Mouse (Mus musculus) midbrain, embryonic 15.5 days (tissue): Measurements from ENCODE around the gene A730049H05Rik. TPM values are rescaled to one million over a fixed set of nuclear protein-coding genes. Genes with fewer than 3 reads are reported as not detected.

Experiments
- ATAC-seq: fragments of 200-750 bp; cut with Nextera tagmentation; replicated peaks from 2 replicates; pipeline ENCODE4 v1.8.0; 2017; ENCODE audit warnings: moderate TSS enrichment
- H3K27ac ChIP-seq: fragments of 300-500 bp; sonication (generic); 2 replicates; pipeline ENCODE4 v1.5.1; 2015; ENCODE audit warnings: mild to moderate bottlenecking, inconsistent platforms
- H3K27me3 ChIP-seq: fragments of 300-500 bp; sonication (generic); replicated peaks from 2 replicates; pipeline ENCODE4 v1.6.1; 2015; ENCODE audit warnings: inconsistent platforms
- H3K36me3 ChIP-seq: fragments of 300-500 bp; sonication (generic); replicated peaks from 2 replicates; pipeline ENCODE4 v1.6.1; 2015; ENCODE audit warnings: inconsistent platforms
- H3K4me1 ChIP-seq: fragments of 300-500 bp; sonication (generic); 2 replicates; pipeline ENCODE4 v1.6.1; 2015; ENCODE audit warnings: inconsistent platforms
- H3K4me2 ChIP-seq: fragments of 300-500 bp; sonication (generic); 2 replicates; pipeline ENCODE4 v1.6.1; 2015; ENCODE audit warnings: inconsistent platforms, mild to moderate bottlenecking, moderate library complexity
- H3K4me3 ChIP-seq: fragments of 300-500 bp; sonication (generic); 2 replicates; pipeline ENCODE4 v1.5.1; 2015; ENCODE audit warnings: mild to moderate bottlenecking, inconsistent platforms
- H3K9ac ChIP-seq: fragments of 300-500 bp; sonication (generic); 2 replicates; pipeline ENCODE4 v1.6.1; 2015; ENCODE audit warnings: mild to moderate bottlenecking, inconsistent platforms
- H3K9me3 ChIP-seq: fragments of 300-500 bp; sonication (generic); 2 replicates; pipeline ENCODE4 v1.6.1; 2016; ENCODE audit warnings: inconsistent platforms
- WGBS: fragments of 180-500 bp; shearing (Covaris S2); methylation state at CpG from one replicate; pipeline ENCODE4 v1.1.7; 2015; ENCODE audit warnings: mixed read lengths; 5-methylcytosine and 5-hydroxymethylcytosine counted together
- polyA plus RNA-seq: library from polyadenylated mRNA; unstranded; fragments of >200 nt; fragmentation: Nextera tagmentation; extraction: Ambion mirVana; gene quantifications from 2 replicates; pipeline ENCODE4 v1.2.1, GENCODE M21; 2015

A730049H05Rik gene
- polyA plus RNA-seq, 1 experiment from 2014 or later: 0.40 TPM

DNA sequence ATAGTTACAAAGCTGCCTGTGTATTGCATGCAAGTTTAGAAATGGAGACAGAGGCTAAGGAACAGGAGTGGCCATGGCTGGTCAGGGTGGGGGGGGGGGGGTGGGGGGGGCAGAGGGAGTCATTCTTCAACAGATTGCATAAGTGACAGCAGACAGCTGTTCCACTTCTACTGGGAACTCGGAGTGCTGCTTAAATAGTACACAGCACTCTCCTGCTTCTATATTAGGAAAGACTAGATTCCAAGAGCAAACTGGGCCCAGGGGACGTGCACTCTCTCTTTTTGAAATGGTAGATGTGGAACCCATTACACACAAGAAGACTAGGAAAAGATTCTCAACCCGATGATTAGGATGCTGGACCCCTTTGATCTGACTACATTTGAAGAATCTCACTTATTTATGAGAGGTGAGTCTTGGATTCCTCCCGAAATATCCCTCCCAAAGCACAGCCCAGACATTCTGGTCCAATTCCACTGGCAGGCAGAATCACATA lies 52.9 kb downstream of the A730049H05Rik start, which contains the start of gene Gm15737:
Gm15737 (plus strand) TSS at position 269 of the 493 bp plus-strand sequence.
- no peaks in the 10 kb centered on the region for H3K9me3 ChIP-seq
- 69% methylated on average over 4 of the region's 4 CpGs for WGBS
- H3K27ac ChIP-seq: no peak within 1 kb of the TSS
- ATAC-seq: no peak
- no peak within 1 kb of the TSS for H3K4me2 ChIP-seq
- H3K27me3 ChIP-seq: no peaks in the 10 kb centered on the region
- H3K4me3 ChIP-seq: no peak within 1 kb of the TSS
- H3K4me1 ChIP-seq: peaks cover 3% of the 10 kb centered on the region; the same call in 1 of the 2 replicates
- no peaks in the 10 kb centered on the region for H3K36me3 ChIP-seq
- no peak within 1 kb of the TSS for H3K9ac ChIP-seq

DNA sequence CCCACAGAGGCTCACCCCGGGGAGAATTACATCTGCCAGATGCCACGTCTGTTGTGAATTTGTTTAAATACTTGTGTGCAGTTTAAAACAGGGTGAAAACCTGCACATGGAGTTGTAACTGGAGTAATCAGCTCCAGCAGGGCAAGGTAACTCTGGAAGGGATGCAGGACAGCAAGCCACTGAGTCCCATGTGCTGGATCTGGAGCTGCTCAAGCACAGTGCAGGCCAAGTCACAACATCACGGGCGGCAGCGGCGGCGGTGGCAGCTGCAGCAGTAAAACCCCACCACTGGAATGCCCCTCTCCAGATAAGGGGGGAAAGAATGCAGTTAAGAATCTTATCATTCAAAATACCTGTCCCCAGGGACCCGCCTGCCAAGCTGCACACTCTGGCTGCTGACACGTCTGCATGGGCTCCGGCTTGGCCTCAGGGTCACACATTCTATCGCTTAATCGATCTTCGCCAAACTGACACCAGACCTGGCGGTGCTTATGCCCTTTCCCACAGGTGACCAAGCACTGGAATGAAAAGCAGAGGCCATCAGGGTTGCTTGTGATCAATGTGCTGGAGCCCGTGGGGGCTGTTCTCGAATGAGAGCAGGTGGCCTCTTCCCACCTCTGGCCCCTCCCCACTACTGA lies 53.4 kb downstream of the A730049H05Rik start:
- H3K4me2 ChIP-seq: no peak overlapping the region
- no peak overlapping the region for H3K27ac ChIP-seq
- H3K4me1 ChIP-seq: peaks cover 3% of the 10 kb centered on the region; the same call in 1 of the 2 replicates
- WGBS: 76% methylated on average over 16 of the region's 16 CpGs
- no peak overlapping the region for H3K9ac ChIP-seq
- no peaks in the 10 kb centered on the region for H3K9me3 ChIP-seq
- no peaks in the 10 kb centered on the region for H3K27me3 ChIP-seq
- no peak overlapping the region for H3K4me3 ChIP-seq
- no peak for ATAC-seq
- H3K36me3 ChIP-seq: no peaks in the 10 kb centered on the region

DNA sequence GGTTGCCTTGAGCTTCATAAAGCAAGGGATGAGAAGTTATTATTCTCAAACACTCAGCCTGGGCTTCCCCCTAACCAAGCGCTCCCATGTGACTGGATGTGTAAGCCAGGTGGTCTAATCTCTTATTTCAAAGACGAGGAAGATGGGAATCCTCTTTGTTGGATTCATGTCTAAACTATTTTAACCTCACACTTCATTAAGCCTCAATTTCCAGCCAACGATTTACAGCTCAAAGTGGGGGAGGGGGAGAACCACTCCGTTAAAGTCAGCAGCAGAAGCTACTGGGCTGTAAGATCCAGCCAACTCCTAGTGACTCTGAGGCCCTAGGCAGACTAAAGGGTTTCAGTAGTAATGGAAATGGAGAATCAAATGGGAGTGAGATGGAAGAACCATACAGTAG lies 55.5 kb downstream of the A730049H05Rik start:
- Histone ChIP-seq H3K4me1 (peaks cover 3% of the 10 kb centered on the region; the same call in 1 of the 2 replicates), H3K36me3 (no peaks in the 10 kb centered on the region), H3K9me3 (no peaks in the 10 kb centered on the region), H3K27me3 (no peaks in the 10 kb centered on the region), H3K4me2 (no peak overlapping the region), H3K27ac (no peak overlapping the region), H3K9ac (no peak overlapping the region), H3K4me3 (no peak overlapping the region)
- no peak for ATAC-seq
- 56% methylated on average over 4 of the region's 4 CpGs for WGBS

DNA sequence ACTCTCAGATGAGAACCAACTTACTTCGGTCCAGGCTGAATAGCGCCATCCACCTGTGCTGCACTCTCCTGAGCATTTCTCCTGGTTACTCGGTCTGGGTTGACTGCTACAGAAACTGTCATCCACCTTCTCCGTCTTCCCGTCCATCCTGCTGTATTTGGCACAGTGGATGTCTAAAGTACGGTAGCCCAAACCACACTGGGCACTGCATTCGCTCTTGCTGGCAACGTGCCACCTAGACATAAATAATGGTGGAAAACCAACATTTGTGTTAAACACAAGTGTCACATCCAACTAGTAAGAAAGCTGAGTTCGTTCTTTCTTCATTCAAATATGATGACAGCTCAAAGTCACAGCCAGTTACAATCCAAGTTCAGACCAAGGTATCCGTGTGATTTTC lies 56.5 kb downstream of the A730049H05Rik start:
- Histone ChIP-seq H3K27ac (no peak overlapping the region), H3K36me3 (no peaks in the 10 kb centered on the region), H3K4me3 (no peak overlapping the region), H3K4me2 (no peak overlapping the region), H3K9ac (no peak overlapping the region), H3K27me3 (no peaks in the 10 kb centered on the region), H3K9me3 (no peaks in the 10 kb centered on the region), H3K4me1 (peaks cover 3% of the 10 kb centered on the region; the same call in 1 of the 2 replicates)
- WGBS: 88% methylated on average over 10 of the region's 10 CpGs
- no peak for ATAC-seq

DNA sequence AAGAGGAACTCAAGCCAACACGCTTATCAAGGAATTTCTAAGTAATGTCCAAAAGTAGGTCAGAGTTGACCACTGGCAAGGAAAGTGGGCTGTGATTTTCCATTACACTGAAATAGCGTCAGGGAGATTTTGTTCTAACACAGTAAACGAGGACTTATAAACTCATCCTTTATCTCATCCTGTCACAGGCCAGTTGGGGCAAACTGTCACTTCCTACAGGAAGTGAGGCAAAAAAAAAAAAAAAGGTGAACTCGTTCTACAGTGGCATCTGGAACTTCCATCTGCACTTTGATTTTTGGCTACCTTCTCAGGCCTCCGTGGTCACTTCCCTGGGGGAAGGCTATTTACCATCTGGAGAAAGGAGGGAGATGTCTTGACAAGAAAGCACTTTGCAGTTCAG lies 58.6 kb downstream of the A730049H05Rik start:
- Histone ChIP-seq H3K36me3 (no peaks in the 10 kb centered on the region), H3K9me3 (no peaks in the 10 kb centered on the region), H3K4me3 (no peak overlapping the region), H3K27ac (no peak overlapping the region), H3K4me1 (no peaks in the 10 kb centered on the region), H3K27me3 (no peaks in the 10 kb centered on the region), H3K9ac (no peak overlapping the region), H3K4me2 (no peak overlapping the region)
- WGBS: 82% methylated on average over 5 of the region's 5 CpGs
- ATAC-seq: no peak

DNA sequence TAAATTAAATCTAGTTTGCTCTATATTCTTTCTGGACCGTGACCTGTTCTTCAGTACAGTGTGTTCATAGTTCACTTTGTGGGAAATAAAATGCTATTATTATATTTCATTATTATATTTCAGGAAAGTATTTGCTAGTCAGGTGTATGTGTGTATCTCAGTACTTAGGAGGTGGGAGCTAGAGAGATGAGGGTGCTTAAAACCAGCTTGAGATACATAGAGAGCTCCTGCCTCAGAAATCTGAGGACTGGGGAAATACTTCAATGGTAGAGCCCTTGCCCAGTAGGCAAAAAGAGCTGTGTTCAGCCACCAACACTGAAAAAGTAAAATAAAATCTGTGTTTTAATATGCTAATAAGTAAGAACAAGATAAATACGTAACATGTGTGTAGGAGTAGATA lies 59.1 kb downstream of the A730049H05Rik start:
- no peak for ATAC-seq
- 90% methylated on average over 2 of the region's 2 CpGs for WGBS
- Histone ChIP-seq H3K9ac (no peak overlapping the region), H3K4me1 (no peaks in the 10 kb centered on the region), H3K4me3 (no peak overlapping the region), H3K27me3 (no peaks in the 10 kb centered on the region), H3K9me3 (no peaks in the 10 kb centered on the region), H3K36me3 (no peaks in the 10 kb centered on the region), H3K27ac (no peak overlapping the region), H3K4me2 (no peak overlapping the region)

DNA sequence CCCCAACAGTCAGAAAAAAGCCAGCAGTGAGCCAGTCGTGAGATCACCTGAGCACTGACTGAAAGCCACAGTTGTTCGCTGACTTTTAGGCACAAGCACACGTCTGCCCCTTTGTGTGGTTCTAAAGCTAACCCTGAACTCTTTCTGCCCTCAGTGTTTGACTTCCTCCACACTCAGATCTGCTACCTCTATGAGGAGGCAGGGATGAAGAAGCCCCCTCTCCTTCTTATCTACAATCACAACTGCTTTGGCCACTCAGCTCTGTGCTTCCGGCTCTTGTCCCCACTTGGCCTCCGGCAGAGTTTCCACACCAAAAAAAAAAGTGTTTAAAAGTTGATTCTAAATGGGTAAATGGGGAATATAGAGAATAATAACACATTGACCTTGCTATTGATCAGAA lies 59.8 kb downstream of the A730049H05Rik start:
- no peaks in the 10 kb centered on the region for H3K27me3 ChIP-seq
- no peaks in the 10 kb centered on the region for H3K36me3 ChIP-seq
- H3K4me3 ChIP-seq: no peak overlapping the region
- H3K4me2 ChIP-seq: no peak overlapping the region
- H3K27ac ChIP-seq: no peak overlapping the region
- 75% methylated on average over 5 of the region's 5 CpGs for WGBS
- no peak overlapping the region for H3K9ac ChIP-seq
- no peaks in the 10 kb centered on the region for H3K4me1 ChIP-seq
- no peaks in the 10 kb centered on the region for H3K9me3 ChIP-seq
- no peak for ATAC-seq

DNA sequence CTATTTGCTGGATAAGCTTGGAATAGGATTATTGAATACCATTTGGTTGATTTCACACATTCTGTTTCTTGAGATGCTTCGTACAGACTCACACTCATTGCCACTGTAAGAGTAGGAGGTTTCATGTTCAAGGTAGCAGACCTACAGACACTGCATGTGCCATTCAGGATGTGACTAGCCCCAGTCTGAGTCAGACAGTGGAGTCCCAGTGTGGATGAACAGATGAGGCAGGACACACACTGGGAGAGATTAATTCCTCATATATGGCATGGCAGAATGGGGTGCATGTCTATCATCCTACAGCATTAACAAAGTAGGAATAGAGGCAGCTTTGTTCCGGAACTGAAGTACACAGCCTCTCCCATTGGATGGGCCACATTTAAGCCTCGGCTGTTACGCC lies 61.0 kb downstream of the A730049H05Rik start:
- H3K36me3 ChIP-seq: no peaks in the 10 kb centered on the region
- no peak overlapping the region for H3K4me3 ChIP-seq
- no peaks in the 10 kb centered on the region for H3K27me3 ChIP-seq
- no peaks in the 10 kb centered on the region for H3K4me1 ChIP-seq
- 93% methylated on average over 4 of the region's 4 CpGs for WGBS
- no peaks in the 10 kb centered on the region for H3K9me3 ChIP-seq
- no peak overlapping the region for H3K27ac ChIP-seq
- H3K9ac ChIP-seq: no peak overlapping the region
- no peak for ATAC-seq
- no peak overlapping the region for H3K4me2 ChIP-seq

DNA sequence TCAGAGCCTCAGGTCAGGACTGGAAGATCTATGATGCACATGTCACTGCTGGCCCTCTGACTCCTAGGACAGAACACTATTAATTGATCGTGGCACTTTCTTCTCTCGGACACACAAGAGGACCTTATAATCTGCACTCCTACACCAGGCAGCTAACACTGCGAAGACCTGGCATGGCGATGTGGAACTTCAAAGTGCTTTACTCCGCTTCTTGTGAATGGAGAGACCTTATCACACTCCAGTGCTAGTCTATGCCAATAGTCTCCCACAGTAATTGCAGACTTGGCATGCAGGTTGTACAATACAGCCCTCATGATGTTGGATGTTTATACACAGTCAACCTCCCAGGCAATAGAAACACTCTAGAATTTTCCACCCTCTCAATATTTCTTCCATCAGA lies 62.5 kb downstream of the A730049H05Rik start:
- 88% methylated on average over 5 of the region's 5 CpGs for WGBS

DNA sequence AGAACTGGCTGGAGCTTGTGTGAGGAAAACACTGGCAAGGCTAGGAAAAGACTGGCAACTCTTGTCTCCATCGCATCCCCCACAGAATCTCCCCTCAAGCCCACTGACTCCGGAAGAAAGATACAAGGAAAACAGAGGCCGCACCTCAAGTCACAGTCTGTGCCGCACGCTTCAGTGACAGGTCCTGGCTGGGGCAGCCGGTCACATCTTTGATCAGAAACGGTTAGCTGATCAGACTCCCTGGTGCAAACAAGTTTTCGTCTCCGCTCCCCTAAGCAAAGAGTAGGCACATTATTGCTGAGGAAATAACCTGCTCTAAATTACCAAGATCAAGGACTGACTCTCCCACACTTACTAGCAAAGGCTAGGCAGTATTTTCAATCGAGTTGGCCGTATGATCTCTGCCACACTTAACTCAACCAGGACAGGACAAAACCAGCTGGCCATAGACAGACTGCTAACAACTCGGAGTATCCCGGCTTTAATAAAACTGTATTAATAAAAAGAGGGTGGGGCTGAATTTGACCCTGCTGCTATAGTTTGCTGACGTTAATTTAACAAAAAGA lies 63.5 kb downstream of the A730049H05Rik start:
- Histone ChIP-seq H3K9me3 (no peaks in the 10 kb centered on the region), H3K36me3 (no peaks in the 10 kb centered on the region), H3K27ac (no peak overlapping the region), H3K9ac (no peak overlapping the region), H3K4me2 (no peak overlapping the region), H3K4me1 (peaks cover 8% of the 10 kb centered on the region; the same call in 1 of the 2 replicates), H3K27me3 (no peaks in the 10 kb centered on the region), H3K4me3 (no peak overlapping the region)
- no peak for ATAC-seq
- WGBS: 62% methylated on average over 14 of the region's 14 CpGs

More for the DNA sequence above, 62.5 kb downstream of the A730049H05Rik start:
- no peak overlapping the region for H3K4me3 ChIP-seq
- no peaks in the 10 kb centered on the region for H3K27me3 ChIP-seq
- no peak for ATAC-seq
- no peak overlapping the region for H3K27ac ChIP-seq
- H3K4me1 ChIP-seq: peaks cover 8% of the 10 kb centered on the region; the same call in 1 of the 2 replicates
- H3K9me3 ChIP-seq: no peaks in the 10 kb centered on the region
- H3K36me3 ChIP-seq: no peaks in the 10 kb centered on the region
- no peak overlapping the region for H3K9ac ChIP-seq
- H3K4me2 ChIP-seq: no peak overlapping the region

DNA sequence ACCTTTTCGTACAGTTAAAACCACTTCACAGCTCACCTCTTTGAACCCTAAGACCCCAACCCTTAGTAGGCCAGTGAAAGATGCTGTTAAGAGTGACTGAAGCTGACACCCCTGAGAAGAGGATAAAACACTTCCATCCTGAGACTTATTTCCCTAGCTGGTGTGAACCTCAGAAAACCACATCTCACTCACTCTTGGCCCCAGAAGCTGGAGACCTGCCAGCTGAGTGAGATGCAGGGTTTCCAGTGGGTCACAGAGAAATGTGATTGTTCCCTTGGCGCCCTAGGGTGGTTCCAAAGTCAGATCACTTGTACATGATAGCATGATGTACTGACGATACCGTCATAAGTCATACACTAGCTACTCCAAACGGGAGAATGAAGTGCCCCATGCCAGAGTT lies 66.2 kb downstream of the A730049H05Rik start:
- Histone ChIP-seq H3K4me3 (no peak overlapping the region), H3K27ac (no peak overlapping the region), H3K27me3 (no peaks in the 10 kb centered on the region), H3K9me3 (no peaks in the 10 kb centered on the region), H3K4me2 (no peak overlapping the region), H3K4me1 (peaks cover 8% of the 10 kb centered on the region; the same call in 1 of the 2 replicates), H3K36me3 (no peaks in the 10 kb centered on the region), H3K9ac (no peak overlapping the region)
- no peak for ATAC-seq
- 65% methylated on average over 5 of the region's 5 CpGs for WGBS

DNA sequence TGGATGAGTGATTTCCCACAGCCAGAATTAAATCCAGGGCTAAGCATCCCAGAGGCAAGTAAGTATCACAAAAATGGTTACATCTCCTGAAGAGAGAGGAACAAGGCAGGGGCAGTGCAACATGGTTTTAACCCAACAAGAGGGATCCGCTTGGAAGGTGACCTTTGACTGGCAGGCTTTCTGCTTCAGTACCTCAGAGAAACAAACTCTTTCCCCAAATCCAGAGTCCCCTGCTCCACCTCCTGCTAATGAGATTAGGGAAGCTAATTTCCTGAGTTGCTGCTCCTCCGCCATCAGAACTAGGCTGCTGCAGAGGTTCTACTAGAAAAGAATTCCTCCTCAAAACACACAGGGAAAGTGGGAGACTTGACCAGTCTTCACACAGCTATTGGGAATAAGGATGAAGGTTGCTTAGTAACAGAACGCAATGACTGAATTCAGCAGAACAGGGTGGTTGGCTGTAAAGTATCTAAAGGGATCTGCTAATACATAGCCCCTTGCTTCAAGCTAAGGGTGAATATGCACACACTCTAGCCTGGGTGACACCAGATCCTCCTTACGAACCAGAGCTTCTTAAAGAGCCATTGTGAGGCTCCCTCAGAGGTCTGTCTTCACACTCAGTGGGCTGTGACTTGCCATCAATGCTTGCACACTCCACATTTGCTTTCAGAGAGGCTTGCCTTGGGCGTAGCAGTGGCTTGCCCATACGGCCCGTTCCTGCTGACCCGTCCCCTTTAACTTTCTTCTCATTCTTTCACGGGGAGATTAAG lies 67.0 kb downstream of the A730049H05Rik start:
- H3K27ac ChIP-seq: no peak overlapping the region
- no peak overlapping the region for H3K4me3 ChIP-seq
- no peak for ATAC-seq
- peaks cover 8% of the 10 kb centered on the region; the same call in 1 of the 2 replicates for H3K4me1 ChIP-seq
- H3K36me3 ChIP-seq: no peaks in the 10 kb centered on the region
- no peak overlapping the region for H3K9ac ChIP-seq
- H3K27me3 ChIP-seq: no peaks in the 10 kb centered on the region
- WGBS: 13% methylated on average over 9 of the region's 9 CpGs
- no peak overlapping the region for H3K4me2 ChIP-seq
- H3K9me3 ChIP-seq: no peaks in the 10 kb centered on the region
